Mouse (Mus musculus): ENCODE results near the gene Gm20834. TPM values are rescaled to one million over a fixed set of nuclear protein-coding genes. Genes with fewer than 3 reads are reported as not detected.
"Not testable (repeated sequence)": the region's sequence is repeated elsewhere in the genome, so short reads cannot be mapped to it uniquely, and the experiment has no call there.

Gene Gm20834
- not detected in 2 replicates for polyA plus RNA-seq (2015; fragmentation: Nextera tagmentation; extraction: Ambion mirVana)

- H3K27me3 ChIP-seq; ATAC-seq (ENCODE audit: borderline replicate concordance, extremely low read depth, low FRiP score, low TSS enrichment); H3K4me1 ChIP-seq; H3K9ac ChIP-seq; H3K4me3 ChIP-seq; H3K36me3 ChIP-seq; H3K27ac ChIP-seq; H3K4me2 ChIP-seq; H3K9me3 ChIP-seq: not testable (repeated sequence)
- WGBS = 20% methylated on average over 3 of the region's 4 CpGs
Observed at GRCm38 (mm10) chrY:10324489-10324888, at the start of gene Gm20834. Gene Gm20834 (minus strand): TSS chrY:10324589.

Other genes with a start within 250 kb of the Gm20834 start
- gene Gm21310, start 177.4 kb downstream of the Gm20834 start, polyA plus RNA-seq (2015; fragmentation: Nextera tagmentation; extraction: Ambion mirVana) = not detected in 2 replicates
- gene Gm28510, start 88.1 kb upstream of the Gm20834 start, polyA plus RNA-seq (2015; fragmentation: Nextera tagmentation; extraction: Ambion mirVana) = not detected in 2 replicates
- not detected in 2 replicates for gene Gm20737, start 211.5 kb upstream of the Gm20834 start, polyA plus RNA-seq (2015; fragmentation: Nextera tagmentation; extraction: Ambion mirVana)
- gene Gm21775, start 228.9 kb upstream of the Gm20834 start, polyA plus RNA-seq (2015; fragmentation: Nextera tagmentation; extraction: Ambion mirVana) = not detected in 2 replicates

All from lung, embryonic 15.5 days (tissue).